Mouse (Mus musculus): ENCODE results near the gene Ap1ar. TPM values are rescaled to one million over a fixed set of nuclear protein-coding genes. Genes with fewer than 3 reads are reported as not detected.
A peak's percentile ranks its signal among the peaks of the same experiment; 100 is the strongest.

Gene Ap1ar
- total and polyA plus RNA-seq, 2 experiments from 2014 or later: 78.6 to 119 TPM

DNA sequence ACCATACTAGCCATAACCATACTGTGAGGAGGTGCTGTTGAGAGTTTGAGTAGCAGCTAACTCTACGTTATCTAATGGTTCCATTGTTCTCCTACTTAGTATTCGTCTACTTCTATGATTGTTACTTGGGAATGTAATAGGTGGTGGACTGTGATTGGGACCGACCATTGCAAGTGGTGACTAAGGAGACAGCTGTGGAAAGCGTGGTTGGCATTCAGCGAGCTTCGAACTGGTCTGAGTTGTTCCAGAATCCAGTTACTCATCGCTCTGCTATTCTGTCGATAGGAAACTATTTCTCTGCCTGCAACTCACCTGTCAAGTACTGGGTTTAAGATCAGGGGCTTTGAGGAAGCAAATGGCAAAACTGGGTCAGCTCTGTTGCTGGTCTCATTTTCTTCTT, 36.2 kb downstream of the Ap1ar start:
- Histone ChIP-seq H3K27me3 (ENCODE audit: insufficient read depth, low read length) (no peaks in the 10 kb centered on the region), H3K9ac (replicated peaks; ENCODE audit: low read length, poor library complexity, severe bottlenecking) (no peak overlapping the region), H3K36me3 (ENCODE audit: insufficient read depth, low read length) (peaks cover 4% of the 10 kb centered on the region; the same call in 1 of the 2 replicates), H3K4me2 (ENCODE audit: low read depth, low read length, poor library complexity, severe bottlenecking) (no peak overlapping the region), H3K9me3 (ENCODE audit: low read length) (no peaks in the 10 kb centered on the region), H3K27ac (ENCODE audit: low read depth, low read length) (no peak overlapping the region), H3K4me1 (ENCODE audit: insufficient read depth, low read length) (no peaks in the 10 kb centered on the region), H3K4me3 (ENCODE audit: low read depth, low read length) (no peak overlapping the region)
- ATAC-seq (ENCODE audit: low FRiP score) (no peak), DNase-seq (ENCODE audit: low spot score) (no peak)
- TF ChIP-seq CTCF (IDR thresholded peaks at IDR 0.05): no peak
- WGBS: 94% methylated on average over 8 of the region's 8 CpGs

DNA sequence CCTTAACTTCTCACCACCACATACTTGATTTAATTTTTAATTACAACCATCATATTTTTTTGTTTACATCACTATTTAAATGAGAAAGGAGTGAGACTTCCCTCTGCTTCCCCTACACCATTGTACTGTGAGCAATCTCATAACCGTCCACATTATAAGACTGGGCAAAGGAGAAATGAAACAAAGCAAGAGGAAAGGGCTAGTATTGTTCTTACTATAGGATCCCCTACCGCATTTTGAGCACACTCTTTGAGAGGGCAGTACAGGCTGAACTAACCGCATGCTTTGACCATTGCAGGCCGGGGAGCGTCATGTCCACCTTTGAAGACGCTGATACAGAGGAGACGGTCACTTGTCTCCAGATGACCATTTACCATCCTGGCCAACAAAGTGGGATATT, 41.1 kb downstream of the Ap1ar start:
- no peak for ATAC-seq (ENCODE audit: low FRiP score)
- Histone ChIP-seq H3K9ac (replicated peaks; ENCODE audit: low read length, poor library complexity, severe bottlenecking) (no peak overlapping the region), H3K27me3 (ENCODE audit: insufficient read depth, low read length) (no peaks in the 10 kb centered on the region), H3K27ac (ENCODE audit: low read depth, low read length) (no peak overlapping the region), H3K4me2 (ENCODE audit: low read depth, low read length, poor library complexity, severe bottlenecking) (no peak overlapping the region), H3K4me3 (ENCODE audit: low read depth, low read length) (no peak overlapping the region), H3K4me1 (ENCODE audit: insufficient read depth, low read length) (no peaks in the 10 kb centered on the region), H3K36me3 (ENCODE audit: insufficient read depth, low read length) (no peaks in the 10 kb centered on the region), H3K9me3 (ENCODE audit: low read length) (no peaks in the 10 kb centered on the region)
- no peak for DNase-seq (ENCODE audit: low spot score)
- WGBS: 97% methylated on average over 7 of the region's 7 CpGs
- TF ChIP-seq CTCF (IDR thresholded peaks at IDR 0.05): no peak

DNA sequence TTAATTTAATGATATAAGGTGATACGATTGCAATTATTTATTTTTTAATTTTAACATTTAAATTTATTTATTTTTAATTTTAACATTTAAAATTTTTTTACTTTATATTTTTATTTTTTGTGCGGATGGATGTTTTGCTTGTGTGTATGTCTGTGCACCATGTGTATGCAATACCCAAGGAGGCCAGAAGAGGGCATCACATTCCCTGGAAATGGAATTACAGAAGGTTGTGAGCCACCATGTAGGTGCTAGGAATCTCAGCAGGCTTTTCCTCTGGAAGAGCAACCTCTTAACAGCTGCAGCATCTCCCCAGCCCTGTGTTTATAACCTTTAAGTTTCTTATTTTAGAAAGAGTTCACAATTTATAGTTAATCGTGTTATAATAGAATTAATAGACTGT, 41.6 kb downstream of the Ap1ar start:
- Histone ChIP-seq H3K36me3 (ENCODE audit: insufficient read depth, low read length) (no peaks in the 10 kb centered on the region), H3K4me2 (ENCODE audit: low read depth, low read length, poor library complexity, severe bottlenecking) (no peak overlapping the region), H3K4me3 (ENCODE audit: low read depth, low read length) (no peak overlapping the region), H3K27ac (ENCODE audit: low read depth, low read length) (no peak overlapping the region), H3K9me3 (ENCODE audit: low read length) (no peaks in the 10 kb centered on the region), H3K4me1 (ENCODE audit: insufficient read depth, low read length) (0 out of 2 replicates have a peak, but pooled peaks cover under 1% of the 10 kb centered on the region), H3K27me3 (ENCODE audit: insufficient read depth, low read length) (no peaks in the 10 kb centered on the region), H3K9ac (replicated peaks; ENCODE audit: low read length, poor library complexity, severe bottlenecking) (no peak overlapping the region)
- DNase-seq (ENCODE audit: low spot score) (no peak), ATAC-seq (ENCODE audit: low FRiP score) (no peak)
- 97% methylated on average over 3 of the region's 3 CpGs for WGBS
- TF ChIP-seq CTCF (IDR thresholded peaks at IDR 0.05): peak; percentile 26; the same call in 1 of the 2 replicates

DNA sequence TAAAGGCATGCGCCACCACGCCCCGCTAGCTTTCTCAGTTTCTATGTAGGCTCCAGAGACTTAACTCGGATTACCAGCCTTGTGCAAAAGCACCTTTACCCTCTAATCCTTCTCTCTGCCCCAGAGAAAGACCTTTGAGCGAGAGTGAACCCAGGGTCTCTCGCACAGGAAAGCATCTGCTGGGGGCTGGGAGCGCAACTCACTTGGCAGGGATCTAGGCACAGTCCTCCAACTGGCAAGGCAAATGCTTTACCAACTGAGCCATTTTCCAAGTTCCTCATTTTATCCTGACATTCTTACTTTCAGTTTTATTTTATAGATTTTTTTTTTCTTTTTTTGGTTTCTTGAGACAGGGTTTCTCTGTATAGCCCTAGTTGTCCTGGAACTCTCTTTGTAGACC, 44.3 kb downstream of the Ap1ar start:
- WGBS: 69% methylated on average over 7 of the region's 7 CpGs

DNA sequence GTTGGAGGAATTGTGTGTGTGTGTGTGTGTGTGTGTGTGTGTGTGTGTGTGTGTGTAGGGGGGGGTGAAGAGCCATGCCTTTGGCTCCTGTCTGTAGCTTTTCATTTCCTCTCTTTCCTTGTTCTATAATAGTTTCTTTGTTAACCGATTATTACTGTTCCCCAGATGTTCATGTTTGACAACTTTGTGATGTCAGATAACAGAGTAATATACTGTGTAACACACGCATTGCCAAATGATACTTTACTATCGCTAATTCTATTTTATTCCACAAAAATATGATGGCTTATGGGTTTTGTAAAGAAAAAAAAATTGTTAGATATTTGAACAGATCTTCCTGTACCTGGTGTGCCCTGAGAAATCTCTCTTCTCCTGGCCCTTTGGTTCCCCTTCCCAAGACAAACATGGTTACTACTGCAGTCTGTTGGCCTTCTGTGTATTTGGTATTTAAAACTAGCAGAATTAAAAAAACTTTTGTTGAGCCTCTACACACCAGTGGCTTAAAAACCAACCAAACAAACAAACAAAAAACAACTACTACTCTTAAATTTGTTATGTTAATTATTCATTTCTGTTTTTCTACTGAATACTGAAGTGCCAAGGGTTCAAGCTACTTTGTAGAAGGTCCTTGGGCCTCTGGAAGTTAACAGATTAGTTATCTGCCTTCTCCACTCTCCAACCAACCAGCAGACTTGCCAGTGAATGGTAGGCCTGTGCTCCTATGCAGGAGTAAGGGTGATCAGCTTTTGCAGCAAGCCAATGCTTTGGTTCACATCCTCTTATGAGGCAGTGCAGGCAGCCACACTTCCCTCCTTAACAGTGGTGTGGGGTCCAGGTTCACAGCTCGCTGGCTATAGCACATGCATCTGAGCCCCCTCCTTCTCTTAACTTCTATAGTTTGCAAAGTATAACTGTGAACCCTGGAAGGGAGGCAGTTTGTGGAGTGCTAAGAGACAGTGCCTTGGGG, 45.4 kb downstream of the Ap1ar start:
- H3K9me3 ChIP-seq (ENCODE audit: low read length): no peaks in the 10 kb centered on the region
- no peak for DNase-seq (ENCODE audit: low spot score)
- TF ChIP-seq CTCF (IDR thresholded peaks at IDR 0.05): no peak
- no peak overlapping the region for H3K27ac ChIP-seq (ENCODE audit: low read depth, low read length)
- 72% methylated on average over 4 of the region's 4 CpGs for WGBS
- H3K4me2 ChIP-seq (ENCODE audit: low read depth, low read length, poor library complexity, severe bottlenecking): peak overlapping the region; percentile 99; the same call in 1 of the 2 replicates
- peaks cover 10% of the 10 kb centered on the region; the same call in 1 of the 2 replicates for H3K4me1 ChIP-seq (ENCODE audit: insufficient read depth, low read length)
- no peaks in the 10 kb centered on the region for H3K36me3 ChIP-seq (ENCODE audit: insufficient read depth, low read length)
- ATAC-seq (ENCODE audit: low FRiP score): no peak
- peaks cover 11% of the 10 kb centered on the region for H3K27me3 ChIP-seq (ENCODE audit: insufficient read depth, low read length)
- H3K9ac ChIP-seq (replicated peaks; ENCODE audit: low read length, poor library complexity, severe bottlenecking): no peak overlapping the region
- no peak overlapping the region for H3K4me3 ChIP-seq (ENCODE audit: low read depth, low read length)

More for the DNA sequence above, 44.3 kb downstream of the Ap1ar start:
- Histone ChIP-seq H3K9ac (replicated peaks; ENCODE audit: low read length, poor library complexity, severe bottlenecking) (no peak overlapping the region), H3K36me3 (ENCODE audit: insufficient read depth, low read length) (no peaks in the 10 kb centered on the region), H3K4me1 (ENCODE audit: insufficient read depth, low read length) (peaks cover 10% of the 10 kb centered on the region; the same call in 1 of the 2 replicates), H3K27ac (ENCODE audit: low read depth, low read length) (no peak overlapping the region), H3K9me3 (ENCODE audit: low read length) (no peaks in the 10 kb centered on the region), H3K27me3 (ENCODE audit: insufficient read depth, low read length) (peaks cover 6% of the 10 kb centered on the region; the same call in 1 of the 2 replicates), H3K4me2 (ENCODE audit: low read depth, low read length, poor library complexity, severe bottlenecking) (no peak overlapping the region), H3K4me3 (ENCODE audit: low read depth, low read length) (no peak overlapping the region)
- ATAC-seq (ENCODE audit: low FRiP score): no peak
- TF ChIP-seq CTCF (IDR thresholded peaks at IDR 0.05): no peak
- no peak for DNase-seq (ENCODE audit: low spot score)

DNA sequence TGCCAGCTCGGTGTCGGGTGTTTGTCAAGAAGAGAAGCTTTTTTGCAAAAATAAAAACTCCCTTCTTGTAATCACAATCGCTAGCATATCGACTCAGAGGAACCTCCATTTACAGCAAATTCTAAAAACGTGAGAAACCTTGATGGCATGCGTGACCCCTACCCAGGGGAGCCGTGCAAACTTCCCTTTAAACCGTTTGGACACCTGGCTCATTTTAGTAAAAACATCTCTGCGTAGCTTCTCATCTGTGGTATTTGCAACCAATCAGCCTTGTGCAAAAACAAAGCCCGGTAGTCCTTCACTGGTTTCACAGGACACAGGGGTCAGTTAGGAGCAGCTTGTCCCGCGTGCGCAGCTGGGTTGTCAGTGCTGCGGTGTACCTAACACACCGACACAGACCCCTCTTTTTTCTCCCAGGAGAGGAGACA, 46.3 kb downstream of the Ap1ar start:
- H3K9ac ChIP-seq (replicated peaks; ENCODE audit: low read length, poor library complexity, severe bottlenecking): no peak overlapping the region
- no peaks in the 10 kb centered on the region for H3K36me3 ChIP-seq (ENCODE audit: insufficient read depth, low read length)
- DNase-seq (ENCODE audit: low spot score): no peak
- H3K27ac ChIP-seq (ENCODE audit: low read depth, low read length): no peak overlapping the region
- no peak for TF ChIP-seq CTCF (IDR thresholded peaks at IDR 0.05)
- peak overlapping the region; percentile 99 for H3K4me2 ChIP-seq (ENCODE audit: low read depth, low read length, poor library complexity, severe bottlenecking)
- H3K4me1 ChIP-seq (ENCODE audit: insufficient read depth, low read length): peaks cover 10% of the 10 kb centered on the region; the same call in 1 of the 2 replicates
- 4% methylated on average over 15 of the region's 15 CpGs for WGBS
- ATAC-seq (ENCODE audit: low FRiP score): no peak
- peak overlapping the region; percentile 55 for H3K4me3 ChIP-seq (ENCODE audit: low read depth, low read length)
- H3K9me3 ChIP-seq (ENCODE audit: low read length): no peaks in the 10 kb centered on the region
- H3K27me3 ChIP-seq (ENCODE audit: insufficient read depth, low read length): peaks cover 14% of the 10 kb centered on the region

All from midbrain, postnatal 0 days (tissue).